Mouse (Mus musculus) cerebellum, postnatal 36 days (tissue): Measurements from ENCODE around the gene Krt10.

Experiments used
- DNase-seq, 2 experiments: peaks; one replicate each; pipeline ENCODE4 v3.0.0; 2021 to 2022; ENCODE audit warnings: mixed read lengths in 2 of 2

The Krt10 gene

GRCm38 (mm10) chr11:99369853-99370451 lies 19.2 kb downstream of the Krt10 start:
- peak; percentile 36 to 39 for DNase-seq

GRCm38 (mm10) chr11:99369229-99369628 lies 19.9 kb downstream of the Krt10 start:
- DNase-seq: no peak

DNA sequence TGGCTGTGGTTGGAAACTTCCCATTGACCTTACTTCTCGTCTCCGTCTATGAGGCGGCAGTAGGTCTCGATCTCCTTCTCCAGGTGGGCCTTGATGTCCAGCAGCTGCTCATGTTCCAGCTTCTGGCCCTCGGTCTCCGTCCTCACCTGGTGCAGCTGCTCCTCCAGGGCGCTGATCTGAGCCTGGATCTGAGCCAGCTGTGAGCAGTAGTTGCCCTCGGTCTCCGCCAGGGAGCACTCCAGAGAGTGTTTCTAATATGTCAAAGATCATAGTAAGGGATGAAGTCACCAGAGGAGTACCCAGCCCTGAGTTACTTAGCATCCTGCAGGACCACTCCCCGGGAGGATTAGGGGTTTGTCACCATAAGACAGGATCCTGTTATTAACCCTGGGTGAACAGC lies 22.4 kb downstream of the Krt10 start:
- DNase-seq: peak in 1 of 2 experiments; percentile 23

DNA sequence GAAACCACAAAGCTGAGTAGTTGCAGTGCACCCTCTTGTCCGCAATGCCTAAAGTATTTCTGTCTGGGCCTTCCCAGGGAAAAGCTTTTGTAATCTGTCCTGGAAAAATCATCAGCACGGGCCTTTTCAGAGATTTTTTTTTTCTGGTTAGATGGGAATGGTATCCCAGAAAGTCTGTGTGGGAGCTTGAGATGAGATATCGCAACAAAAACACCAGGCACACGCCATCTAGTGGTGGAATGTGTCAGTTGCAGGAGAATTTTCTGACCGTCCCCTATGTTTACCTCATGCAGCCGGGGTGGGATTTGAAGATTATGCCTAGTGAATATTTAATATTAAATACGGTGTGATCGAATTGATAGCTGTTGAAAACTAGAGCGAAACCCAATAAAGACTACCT lies 24.8 kb downstream of the Krt10 start:
- DNase-seq: peak; percentile 26 to 43

- DNase-seq: no peak
These were observed 27.7 kb downstream of the Krt10 start for GRCm38 (mm10) chr11:99361423-99361822.

GRCm38 (mm10) chr11:99351004-99351403 lies 38.2 kb downstream of the Krt10 start, which contains the start of gene Krt27:
Gene Krt27 (minus strand): TSS chr11:99351104.
- no peak for DNase-seq

DNA sequence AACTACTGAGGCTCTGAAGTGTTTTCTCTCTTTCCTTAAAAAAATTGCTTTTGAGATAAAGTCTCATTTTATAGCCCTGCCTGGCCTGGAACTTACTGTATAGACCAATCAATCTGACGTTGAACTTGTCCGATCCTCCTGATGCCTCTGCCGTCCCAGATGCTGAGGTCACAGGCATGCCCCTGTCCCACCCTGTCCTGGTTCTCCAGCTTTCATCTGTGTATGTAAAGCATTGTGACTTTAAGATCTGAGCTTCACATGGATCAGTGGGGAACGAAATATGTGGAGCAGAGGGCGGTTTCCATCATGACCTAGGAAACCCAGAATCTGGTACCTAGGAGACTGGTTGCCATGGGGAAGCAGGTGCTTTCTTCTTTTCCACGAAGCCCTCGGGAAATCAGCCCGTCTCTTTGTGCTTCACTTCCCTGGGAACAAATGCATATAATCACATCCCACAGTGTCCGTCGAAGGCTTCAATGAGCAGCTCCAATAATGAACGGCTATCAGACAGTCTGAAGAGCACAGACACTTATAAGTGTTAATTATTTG lies 49.8 kb downstream of the Krt10 start:
- no peak for DNase-seq

DNA sequence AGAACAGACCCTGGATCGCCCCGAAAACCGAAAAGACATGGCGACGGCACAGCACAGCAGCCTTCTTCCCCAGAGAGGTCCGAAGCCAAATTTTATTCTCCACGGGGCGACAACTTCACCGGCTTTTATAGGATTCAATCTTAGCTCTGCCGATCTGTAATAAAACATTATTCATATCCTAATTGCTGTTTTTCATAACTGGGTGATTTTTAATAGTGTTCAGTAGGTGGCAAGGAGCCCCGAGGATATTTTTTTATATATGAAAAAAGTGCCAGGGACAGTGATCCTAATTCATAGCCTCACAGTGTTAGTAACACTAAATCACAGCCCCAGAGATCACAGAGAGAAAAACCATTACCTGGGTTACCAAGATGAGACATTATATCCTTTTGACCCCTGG lies 51.3 kb downstream of the Krt10 start, which contains the start of gene Krt26:
Krt26 (minus strand) TSS at position 101 of the 400 bp plus-strand sequence.
- no peak for DNase-seq
